Mouse (Mus musculus) liver, adult 2 months (tissue): ENCODE measurements around the gene Tmc8. TPM values are rescaled to one million over a fixed set of nuclear protein-coding genes. Genes with fewer than 3 reads are reported as not detected.
A peak's percentile ranks its signal among the peaks of the same experiment; 100 is the strongest.

Experiments
- DNase-seq: peaks from one replicate; pipeline ENCODE4 v3.0.0-alpha.2; 2011; ENCODE audit warnings: low read depth, low spot score; ENCODE audit errors: extremely low read depth
- H3K27ac ChIP-seq: fragments of 200-500 bp; replicated peaks from 2 replicates; pipeline ENCODE4 v1.5.1; 2012; ENCODE audit warnings: low read depth, mild to moderate bottlenecking, control low read depth, inconsistent platforms, low read length; ENCODE audit not compliant: insufficient read depth
- H3K27me3 ChIP-seq: fragments of 200-500 bp; 2 replicates; pipeline ENCODE4 v1.6.1; 2012; ENCODE audit warnings: mild to moderate bottlenecking, moderate library complexity, low read length, inconsistent platforms; ENCODE audit not compliant: control insufficient read depth, insufficient read depth
- H3K36me3 ChIP-seq: fragments of 200-500 bp; 2 replicates; pipeline ENCODE4 v1.6.1; 2012; ENCODE audit warnings: low read length, inconsistent platforms; ENCODE audit not compliant: control insufficient read depth, insufficient read depth
- H3K4me1 ChIP-seq: fragments of 200-500 bp; 2 replicates; pipeline ENCODE4 v1.6.1; 2011; ENCODE audit warnings: low read length; ENCODE audit not compliant: control insufficient read depth, insufficient read depth
- H3K4me3 ChIP-seq: fragments of 200-500 bp; 2 replicates; pipeline ENCODE4 v1.5.1; 2011; ENCODE audit warnings: low read depth, mild to moderate bottlenecking, control low read depth, low read length, moderate library complexity; ENCODE audit not compliant: insufficient read depth
- H3K79me2 ChIP-seq: fragments of 200-500 bp; 2 replicates; pipeline ENCODE4 v1.6.1; 2012; ENCODE audit warnings: inconsistent platforms, mild to moderate bottlenecking, low read length, moderate library complexity; ENCODE audit not compliant: control insufficient read depth, insufficient read depth
- H3K9ac ChIP-seq: fragments of 200-500 bp; 2 replicates; pipeline ENCODE4 v1.6.1; 2012; ENCODE audit warnings: low read depth, mild to moderate bottlenecking, control low read depth, inconsistent platforms, low read length
- CTCF ChIP-seq: fragments of 200-500 bp; IDR thresholded peaks from 2 replicates; pipeline ENCODE4 v1.5.1; 2011; ENCODE audit warnings: low read depth, low read length, control low read depth
- POLR2A ChIP-seq: fragments of 200-500 bp; IDR thresholded peaks from 2 replicates; pipeline ENCODE4 v1.6.1; 2011; ENCODE audit warnings: low read length, control low read depth; ENCODE audit not compliant: insufficient read depth; ENCODE audit errors: extremely low read depth
- WGBS: fragments of 180-500 bp; shearing (Covaris S2); methylation state at CpG from one replicate; pipeline ENCODE4 v1.1.7; 2018; 5-methylcytosine and 5-hydroxymethylcytosine counted together
- polyA plus RNA-seq: library from polyadenylated mRNA; depleted of rRNA; stranded (reverse); fragments of >200 nt; gene quantifications from 2 replicates; pipeline ENCODE4 v1.2.3, GENCODE M21; 2012
- total RNA-seq: library from RNA; depleted of rRNA; stranded (reverse); fragments of >200 nt; gene quantifications from 2 replicates; pipeline ENCODE4 v1.2.3, GENCODE M21; 2014

Gene Tmc8
- total and polyA plus RNA-seq, 2 experiments, result 0.55 to 3.1 TPM

DNA sequence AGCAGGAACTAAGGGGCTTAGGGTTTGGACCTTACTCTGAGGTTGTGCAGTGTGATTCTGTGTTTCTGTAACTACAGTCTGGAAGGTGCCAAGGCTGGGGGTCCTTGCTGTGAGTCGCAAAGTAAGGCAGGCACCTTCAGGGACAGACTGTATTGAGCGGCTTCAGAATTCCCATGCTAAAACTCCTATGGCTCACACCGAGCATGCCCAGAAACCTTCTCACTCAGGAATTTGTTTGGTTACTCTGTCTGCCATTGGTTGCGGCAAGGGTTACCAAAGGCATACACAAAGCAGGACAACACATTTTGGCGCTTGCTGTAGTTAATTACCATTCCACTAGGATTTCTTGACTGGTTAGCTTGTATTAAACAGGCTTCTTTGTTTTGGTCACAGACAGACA, 44.3 kb downstream of the Tmc8 start:
- Histone ChIP-seq H3K4me1 (peaks cover 49% of the 10 kb centered on the region), H3K36me3 (no peaks in the 10 kb centered on the region), H3K4me3 (peak overlapping the region; percentile 78), H3K27me3 (no peaks in the 10 kb centered on the region), H3K27ac (peak overlapping the region; percentile 97), H3K9ac (peak overlapping the region; percentile 83), H3K79me2 (no peaks in the 10 kb centered on the region)
- TF ChIP-seq POLR2A, result no peak
- DNase-seq, result no peak
- 10% methylated on average over 5 of the region's 5 CpGs for WGBS

DNA sequence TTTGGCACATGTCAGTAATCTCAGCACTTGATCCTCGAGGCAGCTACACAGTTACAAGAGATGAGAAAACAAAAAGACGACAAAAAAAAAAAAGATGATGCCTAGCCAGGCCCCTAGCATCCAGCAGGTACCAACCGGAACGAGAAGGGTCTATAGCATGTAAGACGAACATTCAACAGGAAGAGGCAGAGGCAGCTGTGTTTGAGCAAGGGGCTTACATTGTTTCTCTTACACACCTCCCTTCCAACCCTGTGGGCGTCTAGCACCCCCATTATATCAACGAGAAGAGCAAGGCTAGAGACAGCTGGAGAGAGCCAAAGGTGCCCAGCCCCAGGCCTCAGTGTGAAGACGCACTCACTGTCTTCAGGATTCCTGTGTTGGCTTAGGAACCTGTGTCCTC, 45.0 kb downstream of the Tmc8 start:
- Histone ChIP-seq H3K36me3 (no peaks in the 10 kb centered on the region), H3K4me3 (peak overlapping the region; percentile 78), H3K27me3 (no peaks in the 10 kb centered on the region), H3K27ac (peak overlapping the region; percentile 97), H3K9ac (peak overlapping the region; percentile 83), H3K4me1 (peaks cover 45% of the 10 kb centered on the region), H3K79me2 (no peaks in the 10 kb centered on the region)
- no peak for TF ChIP-seq CTCF
- TF ChIP-seq POLR2A, result no peak
- no peak for DNase-seq
- 20% methylated on average over 8 of the region's 8 CpGs for WGBS

DNA sequence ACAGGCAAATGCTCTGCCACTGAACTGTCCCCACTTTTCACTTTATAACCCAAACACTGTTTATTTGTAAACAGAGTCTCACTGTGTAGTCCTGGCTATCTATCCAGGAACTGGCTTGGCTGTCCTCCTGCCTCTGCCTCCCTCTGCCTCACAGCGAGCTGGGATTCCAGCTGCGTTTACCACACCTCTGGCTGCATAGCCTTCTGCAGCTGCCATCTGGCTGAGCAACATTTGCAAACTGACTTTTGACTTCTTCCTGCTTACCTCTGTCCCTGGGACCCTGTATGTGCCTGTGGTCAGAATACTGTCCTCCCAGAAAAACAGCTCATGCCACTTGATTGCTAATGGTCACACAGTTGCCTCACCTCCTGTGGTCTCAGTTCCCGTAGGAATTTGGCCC, 45.5 kb downstream of the Tmc8 start:
- peak; percentile 51; the same call in 1 of the 2 replicates for TF ChIP-seq POLR2A
- no peak for TF ChIP-seq CTCF
- peak overlapping the region; percentile 78 for H3K4me3 ChIP-seq
- H3K27ac ChIP-seq, result peak overlapping the region; percentile 97
- H3K4me1 ChIP-seq, result peaks cover 44% of the 10 kb centered on the region
- H3K9ac ChIP-seq, result peak overlapping the region; percentile 83
- DNase-seq, result peak; percentile 91
- H3K79me2 ChIP-seq, result no peaks in the 10 kb centered on the region
- H3K27me3 ChIP-seq, result no peaks in the 10 kb centered on the region
- no peaks in the 10 kb centered on the region for H3K36me3 ChIP-seq
- WGBS, result 6% methylated on average over 3 of the region's 3 CpGs

DNA sequence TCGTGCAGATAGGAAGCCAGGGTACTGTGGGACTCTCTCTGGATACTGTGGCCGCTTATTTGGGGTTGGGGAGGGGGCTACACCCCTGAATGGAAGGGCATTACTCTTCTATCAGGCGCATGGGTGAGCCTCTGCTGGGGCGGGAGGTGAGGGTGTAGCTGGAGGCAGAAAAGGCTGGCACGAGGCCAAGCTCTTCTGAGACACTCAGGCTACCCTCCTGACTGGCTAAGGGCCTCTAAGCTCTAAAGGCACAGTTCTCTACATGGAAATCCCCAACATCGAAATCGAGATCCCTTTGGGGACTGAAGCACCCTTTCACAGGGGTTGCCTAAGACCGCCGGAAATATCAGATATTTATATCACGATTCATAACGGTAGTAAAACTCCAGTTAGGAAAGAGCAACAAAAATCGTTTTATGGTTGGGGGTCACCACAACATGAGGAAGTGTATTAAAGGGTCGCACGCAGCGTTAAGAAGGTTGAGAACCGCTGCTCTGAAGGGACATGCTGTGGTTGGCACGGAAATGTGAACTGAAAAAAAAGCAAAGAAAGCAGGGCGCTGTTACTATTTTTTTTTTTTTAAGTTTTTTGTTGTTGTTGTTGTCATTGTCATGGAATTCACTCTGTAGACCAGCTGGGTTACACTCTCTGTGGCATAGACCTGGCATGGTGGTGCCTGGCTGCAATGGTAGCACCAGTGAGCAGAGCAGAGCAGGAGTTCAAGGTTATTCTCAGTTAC, 46.4 kb downstream of the Tmc8 start:
- Histone ChIP-seq H3K27ac (peak overlapping the region; percentile 97), H3K36me3 (no peaks in the 10 kb centered on the region), H3K4me1 (peaks cover 50% of the 10 kb centered on the region), H3K27me3 (no peaks in the 10 kb centered on the region), H3K9ac (peak overlapping the region; percentile 83), H3K4me3 (peak overlapping the region; percentile 17; the same call in 1 of the 2 replicates), H3K79me2 (no peaks in the 10 kb centered on the region)
- no peak for TF ChIP-seq CTCF
- TF ChIP-seq POLR2A, result no peak
- 21% methylated on average over 18 of the region's 18 CpGs for WGBS
- DNase-seq, result peak; percentile 54

DNA sequence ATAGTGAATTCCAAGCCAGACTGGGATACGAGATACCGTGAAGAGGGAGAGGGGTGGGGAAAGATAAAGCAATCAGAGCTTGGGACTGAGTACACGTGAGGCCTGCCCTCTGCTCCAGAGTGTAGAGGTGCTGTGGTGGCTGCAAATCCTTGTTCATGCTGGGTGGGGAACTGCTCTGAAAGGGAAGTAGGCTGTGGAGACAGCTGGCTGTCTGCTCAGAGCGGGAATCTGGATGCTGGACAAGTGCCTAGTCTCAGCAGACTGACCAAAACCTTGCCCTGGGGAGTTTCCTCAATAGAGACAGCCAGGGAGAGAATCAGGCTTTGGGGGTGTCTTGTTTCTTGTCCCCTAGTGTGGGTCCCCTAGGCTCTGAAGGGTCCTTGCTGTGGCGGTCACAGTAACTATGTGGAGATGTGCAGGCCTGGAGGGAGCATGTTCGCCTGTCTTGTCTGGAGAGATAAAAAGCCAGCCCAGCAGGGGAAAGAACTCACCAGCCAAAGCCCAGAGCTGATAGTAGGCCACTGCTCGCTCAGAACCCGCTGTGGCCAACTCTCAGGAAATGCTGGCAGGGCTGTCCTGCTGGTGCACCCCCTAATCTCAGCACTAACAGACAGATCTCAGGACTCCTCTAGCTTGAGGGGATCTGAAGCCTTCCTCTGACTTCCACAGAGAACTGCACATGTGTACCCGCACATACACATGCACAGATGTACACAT, 47.2 kb downstream of the Tmc8 start:
- Histone ChIP-seq H3K4me3 (no peak overlapping the region), H3K4me1 (peaks cover 49% of the 10 kb centered on the region), H3K36me3 (no peaks in the 10 kb centered on the region), H3K27ac (peak overlapping the region; percentile 97), H3K9ac (peak overlapping the region; percentile 48), H3K79me2 (no peaks in the 10 kb centered on the region), H3K27me3 (no peaks in the 10 kb centered on the region)
- TF ChIP-seq POLR2A, result peak; percentile 44; the same call in 1 of the 2 replicates
- TF ChIP-seq CTCF, result no peak
- WGBS, result 8% methylated on average over 9 of the region's 9 CpGs
- peak; percentile 99 for DNase-seq
